Mouse (Mus musculus) kidney, embryonic 16.5 days (tissue): ENCODE measurements around the gene Pds5b. TPM values are rescaled to one million over a fixed set of nuclear protein-coding genes. Genes with fewer than 3 reads are reported as not detected.
"Not testable (repeated sequence)": the region's sequence is repeated elsewhere in the genome, so short reads cannot be mapped to it uniquely, and the experiment has no call there.

ENCODE experiments used
- ATAC-seq: fragments of 200-750 bp; cut with Nextera tagmentation; 2 replicates; pipeline ENCODE4 v1.8.0; 2017; ENCODE audit warnings: moderate TSS enrichment; ENCODE audit not compliant: low FRiP score, low TSS enrichment
- H3K27ac ChIP-seq: fragments of 300-500 bp; sonication (generic); 2 replicates; pipeline ENCODE4 v1.5.1; 2014; ENCODE audit warnings: low read length
- H3K27me3 ChIP-seq: fragments of 300-500 bp; sonication (generic); 2 replicates; pipeline ENCODE4 v1.6.1; 2014; ENCODE audit warnings: low read length, control low read depth, mixed read lengths; ENCODE audit not compliant: insufficient read depth
- H3K36me3 ChIP-seq: fragments of 300-500 bp; sonication (generic); 2 replicates; pipeline ENCODE4 v1.6.1; 2014; ENCODE audit warnings: low read length, control low read depth, mixed read lengths; ENCODE audit not compliant: insufficient read depth
- H3K4me1 ChIP-seq: fragments of 300-500 bp; sonication (generic); 2 replicates; pipeline ENCODE4 v1.6.1; 2014; ENCODE audit warnings: low read length, control low read depth, mixed read lengths; ENCODE audit not compliant: insufficient read depth
- H3K4me2 ChIP-seq: fragments of 300-500 bp; sonication (generic); replicated peaks from 2 replicates; pipeline ENCODE4 v1.6.1; 2014; ENCODE audit warnings: low read depth, low read length
- H3K4me3 ChIP-seq: fragments of 300-500 bp; sonication (generic); 2 replicates; pipeline ENCODE4 v1.5.1; 2014; ENCODE audit warnings: mild to moderate bottlenecking, low read length
- H3K9ac ChIP-seq: fragments of 300-500 bp; sonication (generic); replicated peaks from 2 replicates; pipeline ENCODE4 v1.6.1; 2014; ENCODE audit warnings: low read length
- H3K9me3 ChIP-seq: fragments of 300-500 bp; sonication (generic); 2 replicates; pipeline ENCODE4 v1.6.1; 2016; ENCODE audit warnings: low read length, control low read depth
- WGBS: fragments of 180-500 bp; shearing (Covaris S2); extraction: QIAGEN DNeasy Blood & Tissue Kit; methylation state at CpG from one replicate; pipeline ENCODE4 v1.1.7; 2014; 5-methylcytosine and 5-hydroxymethylcytosine counted together
- polyA plus RNA-seq: library from polyadenylated mRNA; unstranded; fragments of >200 nt; fragmentation: Nextera tagmentation; extraction: Ambion mirVana; gene quantifications from 2 replicates; pipeline ENCODE4 v1.2.1, GENCODE M21; 2015

Pds5b gene
- polyA plus RNA-seq, 1 experiment from 2014 or later: 28.2 TPM

GRCm38 (mm10) chr5:150682862-150683261 is 9.3 kb downstream of the Pds5b start:
- not testable (repeated sequence) for H3K9me3 ChIP-seq, H3K27ac ChIP-seq, H3K4me2 ChIP-seq, H3K4me3 ChIP-seq, H3K9ac ChIP-seq, H3K36me3 ChIP-seq, H3K27me3 ChIP-seq, ATAC-seq, H3K4me1 ChIP-seq
- WGBS: 95% methylated on average over 6 of the region's 6 CpGs

- no peak overlapping the region for H3K27ac ChIP-seq
- ATAC-seq: no peak
- no peak overlapping the region for H3K4me3 ChIP-seq
- H3K4me1 ChIP-seq: no peaks in the 10 kb centered on the region
- H3K4me2 ChIP-seq: no peak overlapping the region
- no peak overlapping the region for H3K9ac ChIP-seq
- no peaks in the 10 kb centered on the region for H3K27me3 ChIP-seq
- H3K9me3 ChIP-seq: no peaks in the 10 kb centered on the region; the same call in 1 of the 2 replicates
- peaks cover 10% of the 10 kb centered on the region; the same call in 1 of the 2 replicates for H3K36me3 ChIP-seq
These were observed 17.1 kb downstream of the Pds5b start for GRCm38 (mm10) chr5:150690685-150691084.

- Histone ChIP-seq H3K9me3 (no peaks in the 10 kb centered on the region; the same call in 1 of the 2 replicates), H3K4me3 (no peak overlapping the region), H3K27me3 (no peaks in the 10 kb centered on the region), H3K4me2 (no peak overlapping the region), H3K36me3 (peaks cover 16% of the 10 kb centered on the region; the same call in 1 of the 2 replicates), H3K9ac (no peak overlapping the region), H3K4me1 (no peaks in the 10 kb centered on the region), H3K27ac (no peak overlapping the region)
- WGBS: 89% methylated on average over 2 of the region's 2 CpGs
- ATAC-seq: no peak
These were observed 19.7 kb downstream of the Pds5b start for GRCm38 (mm10) chr5:150693277-150693676.

- no peak for ATAC-seq
- H3K4me2 ChIP-seq: no peak overlapping the region
These were observed 29.2 kb downstream of the Pds5b start for GRCm38 (mm10) chr5:150702714-150703113.

GRCm38 (mm10) chr5:150706651-150707050 is 33.1 kb downstream of the Pds5b start:
- H3K4me1 ChIP-seq, H3K36me3 ChIP-seq, H3K9me3 ChIP-seq, H3K4me2 ChIP-seq, ATAC-seq, H3K27ac ChIP-seq, H3K9ac ChIP-seq, H3K4me3 ChIP-seq, H3K27me3 ChIP-seq: not testable (repeated sequence)
- 91% methylated on average over 1 of the region's 1 CpGs for WGBS

More at GRCm38 (mm10) chr5:150702714-150703113, 29.2 kb downstream of the Pds5b start:
- Histone ChIP-seq H3K4me3 (no peak overlapping the region), H3K36me3 (peaks cover 3% of the 10 kb centered on the region; the same call in 1 of the 2 replicates), H3K4me1 (no peaks in the 10 kb centered on the region), H3K27me3 (no peaks in the 10 kb centered on the region), H3K9me3 (no peaks in the 10 kb centered on the region), H3K27ac (no peak overlapping the region), H3K9ac (no peak overlapping the region)
- 40% methylated on average over 2 of the region's 2 CpGs for WGBS

- not testable (repeated sequence) for H3K4me2 ChIP-seq, H3K9ac ChIP-seq, ATAC-seq, H3K4me1 ChIP-seq, H3K4me3 ChIP-seq, H3K9me3 ChIP-seq, H3K27ac ChIP-seq, H3K36me3 ChIP-seq, H3K27me3 ChIP-seq
- WGBS: 93% methylated on average over 3 of the region's 3 CpGs
These were observed 33.6 kb downstream of the Pds5b start for GRCm38 (mm10) chr5:150707181-150707580.

- no peak overlapping the region for H3K9ac ChIP-seq
- WGBS: 92% methylated on average over 4 of the region's 4 CpGs
- ATAC-seq: no peak
These were observed 38.0 kb downstream of the Pds5b start for GRCm38 (mm10) chr5:150711503-150711902.

GRCm38 (mm10) chr5:150713431-150713830 is 39.9 kb downstream of the Pds5b start:
- no peak for ATAC-seq
- Histone ChIP-seq H3K4me2 (no peak overlapping the region), H3K27ac (no peak overlapping the region)

More at GRCm38 (mm10) chr5:150711503-150711902, 38.0 kb downstream of the Pds5b start:
- H3K4me2 ChIP-seq: no peak overlapping the region
- H3K9me3 ChIP-seq: no peaks in the 10 kb centered on the region
- H3K36me3 ChIP-seq: no peaks in the 10 kb centered on the region
- no peak overlapping the region for H3K27ac ChIP-seq
- no peak overlapping the region for H3K4me3 ChIP-seq
- 0 out of 2 replicates have a peak, but pooled peaks cover 6% of the 10 kb centered on the region for H3K4me1 ChIP-seq
- no peaks in the 10 kb centered on the region for H3K27me3 ChIP-seq

GRCm38 (mm10) chr5:150717775-150718174 is 44.2 kb downstream of the Pds5b start:
- no peak overlapping the region for H3K4me3 ChIP-seq
- H3K4me2 ChIP-seq: no peak overlapping the region
- no peak overlapping the region for H3K9ac ChIP-seq
- H3K27ac ChIP-seq: no peak overlapping the region
- no peaks in the 10 kb centered on the region for H3K27me3 ChIP-seq
- 0 out of 2 replicates have a peak, but pooled peaks cover 6% of the 10 kb centered on the region for H3K4me1 ChIP-seq
- ATAC-seq: 0 out of 2 replicates have a peak, but pooled peaks have one; percentile 54
- H3K9me3 ChIP-seq: no peaks in the 10 kb centered on the region
- H3K36me3 ChIP-seq: peaks cover 9% of the 10 kb centered on the region
- WGBS: 20% methylated on average over 4 of the region's 4 CpGs

More at GRCm38 (mm10) chr5:150713431-150713830, 39.9 kb downstream of the Pds5b start:
- Histone ChIP-seq H3K27me3 (no peaks in the 10 kb centered on the region), H3K4me3 (no peak overlapping the region), H3K9me3 (no peaks in the 10 kb centered on the region), H3K9ac (no peak overlapping the region), H3K4me1 (0 out of 2 replicates have a peak, but pooled peaks cover 6% of the 10 kb centered on the region), H3K36me3 (no peaks in the 10 kb centered on the region)

GRCm38 (mm10) chr5:150724641-150725040 is 51.1 kb downstream of the Pds5b start:
- no peak overlapping the region for H3K27ac ChIP-seq
- WGBS: 79% methylated on average over 1 of the region's 1 CpGs
- no peaks in the 10 kb centered on the region for H3K4me1 ChIP-seq
- no peak overlapping the region for H3K9ac ChIP-seq
- H3K27me3 ChIP-seq: no peaks in the 10 kb centered on the region
- peaks cover 23% of the 10 kb centered on the region for H3K36me3 ChIP-seq
- H3K4me3 ChIP-seq: no peak overlapping the region
- no peak for ATAC-seq
- H3K4me2 ChIP-seq: no peak overlapping the region
- H3K9me3 ChIP-seq: no peaks in the 10 kb centered on the region
